Mouse (Mus musculus): ENCODE results near the gene Zcchc7. TPM values are rescaled to one million over a fixed set of nuclear protein-coding genes. Genes with fewer than 3 reads are reported as not detected.
A peak's percentile ranks its signal among the peaks of the same experiment; 100 is the strongest.
"Not testable (repeated sequence)": the region's sequence is repeated elsewhere in the genome, so short reads cannot be mapped to it uniquely, and the experiment has no call there.

Gene Zcchc7
- polyA plus RNA-seq, 1 experiment from 2014 or later, result 37.9 TPM

DNA sequence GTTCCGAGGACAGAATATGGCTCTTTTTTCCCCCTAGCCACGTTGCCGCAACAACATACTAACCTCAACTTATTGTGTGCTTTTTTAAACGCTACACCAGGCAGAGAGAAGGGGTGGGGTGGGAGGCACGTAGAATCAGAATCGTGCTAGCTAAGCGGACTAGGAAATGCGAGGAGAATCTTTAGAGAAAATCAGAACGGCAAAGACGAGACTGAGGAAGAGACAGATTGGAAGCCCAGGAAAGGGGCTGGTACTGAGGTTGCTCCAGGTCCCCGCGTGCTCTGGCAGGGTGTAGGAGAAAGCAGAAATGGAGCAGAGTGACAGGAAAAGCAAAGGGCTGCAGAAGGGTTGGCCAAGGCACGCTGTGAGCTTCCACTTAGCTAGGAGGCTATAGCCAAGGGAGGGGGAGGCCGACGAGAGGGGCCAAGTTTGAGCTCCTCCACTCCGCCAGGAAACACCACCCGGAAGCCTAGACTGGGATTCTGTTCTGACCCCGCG lies 42.1 kb upstream of the Zcchc7 start:
- ATAC-seq (ENCODE audit: low FRiP score), result no peak
- peaks cover 90% of the 10 kb centered on the region for H3K27me3 ChIP-seq (replicated peaks)
- H3K9me3 ChIP-seq (replicated peaks), result no peaks in the 10 kb centered on the region
- H3K4me3 ChIP-seq (replicated peaks), result no peak overlapping the region
- H3K27ac ChIP-seq (replicated peaks), result no peak overlapping the region
- no peaks in the 10 kb centered on the region for H3K36me3 ChIP-seq
- no peak overlapping the region for H3K9ac ChIP-seq (replicated peaks)
- peaks cover 15% of the 10 kb centered on the region for H3K4me1 ChIP-seq
- 1% methylated on average over 19 of the region's 19 CpGs for WGBS
- H3K4me2 ChIP-seq, result no peak overlapping the region

- under 1% methylated on average over 27 of the region's 27 CpGs for WGBS
- no peaks in the 10 kb centered on the region for H3K36me3 ChIP-seq
- no peak for ATAC-seq (ENCODE audit: low FRiP score)
- H3K9me3 ChIP-seq (replicated peaks), result no peaks in the 10 kb centered on the region
- H3K27me3 ChIP-seq (replicated peaks), result peaks cover 88% of the 10 kb centered on the region
- H3K27ac ChIP-seq (replicated peaks), result no peak overlapping the region
- peaks cover 15% of the 10 kb centered on the region for H3K4me1 ChIP-seq
- no peak overlapping the region for H3K9ac ChIP-seq (replicated peaks)
- H3K4me3 ChIP-seq (replicated peaks), result no peak overlapping the region
- no peak overlapping the region for H3K4me2 ChIP-seq
These were observed 41.5 kb upstream of the Zcchc7 start for GRCm38 (mm10) chr4:44714111-44714621.

DNA sequence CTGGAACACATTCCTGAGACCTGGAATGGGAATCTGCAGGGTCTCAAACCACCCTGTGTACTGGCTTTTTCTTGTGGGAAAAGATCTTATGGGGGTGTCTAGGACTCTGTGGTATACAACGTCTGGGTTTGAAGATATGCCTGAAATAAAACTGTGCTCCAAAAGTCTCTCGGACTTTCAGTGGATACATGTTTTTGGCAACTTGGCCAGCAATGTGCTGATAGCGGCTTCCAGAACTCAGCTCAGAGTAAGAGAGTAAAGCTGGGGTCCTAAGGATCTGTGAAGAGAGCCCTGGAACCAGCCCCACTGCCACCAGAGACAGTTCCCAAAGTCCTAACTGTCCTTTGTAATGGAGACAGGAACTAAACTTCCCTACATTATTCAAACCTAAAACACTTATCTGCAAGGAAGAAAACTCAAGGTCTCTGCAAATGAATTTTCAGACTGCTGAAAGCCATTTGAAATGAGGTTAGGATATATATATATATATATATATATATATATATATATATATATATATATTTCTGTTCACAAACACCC lies 40.0 kb upstream of the Zcchc7 start:
- H3K27me3 ChIP-seq (replicated peaks), result peaks cover 84% of the 10 kb centered on the region
- no peak for ATAC-seq (ENCODE audit: low FRiP score)
- no peaks in the 10 kb centered on the region for H3K9me3 ChIP-seq (replicated peaks)
- 11% methylated on average over 3 of the region's 3 CpGs for WGBS
- no peak overlapping the region for H3K4me2 ChIP-seq
- H3K36me3 ChIP-seq, result no peaks in the 10 kb centered on the region
- peaks cover 13% of the 10 kb centered on the region for H3K4me1 ChIP-seq
- H3K4me3 ChIP-seq (replicated peaks), result no peak overlapping the region
- H3K9ac ChIP-seq (replicated peaks), result no peak overlapping the region
- H3K27ac ChIP-seq (replicated peaks), result no peak overlapping the region

GRCm38 (mm10) chr4:44716391-44716790 lies 39.3 kb upstream of the Zcchc7 start:
- Histone ChIP-seq H3K9me3 (replicated peaks) (no peaks in the 10 kb centered on the region), H3K4me1 (peaks cover 11% of the 10 kb centered on the region), H3K27ac (replicated peaks) (no peak overlapping the region), H3K4me2 (no peak overlapping the region), H3K27me3 (replicated peaks) (peaks cover 77% of the 10 kb centered on the region), H3K36me3 (no peaks in the 10 kb centered on the region), H3K9ac (replicated peaks) (no peak overlapping the region), H3K4me3 (replicated peaks) (no peak overlapping the region)
- ATAC-seq (ENCODE audit: low FRiP score), result no peak
- 4% methylated on average over 10 of the region's 10 CpGs for WGBS

- WGBS, result 80% methylated on average over 3 of the region's 3 CpGs
- Histone ChIP-seq H3K27me3 (replicated peaks) (peaks cover 68% of the 10 kb centered on the region), H3K4me2 (no peak overlapping the region)
These were observed 38.0 kb upstream of the Zcchc7 start for GRCm38 (mm10) chr4:44717676-44718075.

GRCm38 (mm10) chr4:44720046-44720445 lies 35.6 kb upstream of the Zcchc7 start:
- H3K27me3 ChIP-seq (replicated peaks), result peaks cover 44% of the 10 kb centered on the region
- no peaks in the 10 kb centered on the region for H3K36me3 ChIP-seq
- H3K4me1 ChIP-seq, result no peaks in the 10 kb centered on the region
- H3K4me2 ChIP-seq, result no peak overlapping the region
- no peaks in the 10 kb centered on the region for H3K9me3 ChIP-seq (replicated peaks)
- H3K27ac ChIP-seq (replicated peaks), result no peak overlapping the region
- no peak overlapping the region for H3K4me3 ChIP-seq (replicated peaks)
- H3K9ac ChIP-seq (replicated peaks), result no peak overlapping the region
- 85% methylated on average over 8 of the region's 8 CpGs for WGBS
- ATAC-seq (ENCODE audit: low FRiP score), result no peak

More at GRCm38 (mm10) chr4:44717676-44718075, 38.0 kb upstream of the Zcchc7 start:
- Histone ChIP-seq H3K4me1 (peaks cover 6% of the 10 kb centered on the region), H3K9ac (replicated peaks) (no peak overlapping the region), H3K36me3 (no peaks in the 10 kb centered on the region), H3K27ac (replicated peaks) (no peak overlapping the region), H3K4me3 (replicated peaks) (no peak overlapping the region), H3K9me3 (replicated peaks) (no peaks in the 10 kb centered on the region)
- ATAC-seq (ENCODE audit: low FRiP score), result no peak

- no peaks in the 10 kb centered on the region for H3K9me3 ChIP-seq (replicated peaks)
- H3K4me1 ChIP-seq, result no peaks in the 10 kb centered on the region
- no peak overlapping the region for H3K4me3 ChIP-seq (replicated peaks)
- H3K9ac ChIP-seq (replicated peaks), result no peak overlapping the region
- WGBS, result 85% methylated on average over 4 of the region's 4 CpGs
- no peak overlapping the region for H3K27ac ChIP-seq (replicated peaks)
- H3K4me2 ChIP-seq, result no peak overlapping the region
- no peaks in the 10 kb centered on the region for H3K36me3 ChIP-seq
- no peak for ATAC-seq (ENCODE audit: low FRiP score)
- H3K27me3 ChIP-seq (replicated peaks), result peaks cover 36% of the 10 kb centered on the region
These were observed 34.4 kb upstream of the Zcchc7 start for GRCm38 (mm10) chr4:44721237-44721636.

- no peaks in the 10 kb centered on the region for H3K4me1 ChIP-seq
- ATAC-seq (ENCODE audit: low FRiP score), result no peak
- no peaks in the 10 kb centered on the region for H3K27me3 ChIP-seq (replicated peaks)
- H3K4me2 ChIP-seq, result no peak overlapping the region
- no peaks in the 10 kb centered on the region for H3K36me3 ChIP-seq
- H3K9ac ChIP-seq (replicated peaks), result no peak overlapping the region
- no peak overlapping the region for H3K4me3 ChIP-seq (replicated peaks)
- H3K27ac ChIP-seq (replicated peaks), result no peak overlapping the region
- H3K9me3 ChIP-seq (replicated peaks), result no peaks in the 10 kb centered on the region
- WGBS, result 84% methylated on average over 1 of the region's 1 CpGs
These were observed 15.2 kb upstream of the Zcchc7 start for GRCm38 (mm10) chr4:44740471-44740870.

- peaks cover 16% of the 10 kb centered on the region for H3K4me1 ChIP-seq
- H3K27me3 ChIP-seq (replicated peaks), result no peaks in the 10 kb centered on the region
- H3K4me3 ChIP-seq (replicated peaks), result peak overlapping the region; percentile 100
- no peaks in the 10 kb centered on the region for H3K36me3 ChIP-seq
- peak overlapping the region; percentile 97 for H3K9ac ChIP-seq (replicated peaks)
- peak; percentile 99 for ATAC-seq (ENCODE audit: low FRiP score)
- peak overlapping the region; percentile 73 for H3K4me2 ChIP-seq
- H3K27ac ChIP-seq (replicated peaks), result peak overlapping the region; percentile 94
- no peaks in the 10 kb centered on the region for H3K9me3 ChIP-seq (replicated peaks)
- under 1% methylated on average over 60 of the region's 60 CpGs for WGBS
These were observed 666 bp downstream of the Zcchc7 start for GRCm38 (mm10) chr4:44756134-44756951.

DNA sequence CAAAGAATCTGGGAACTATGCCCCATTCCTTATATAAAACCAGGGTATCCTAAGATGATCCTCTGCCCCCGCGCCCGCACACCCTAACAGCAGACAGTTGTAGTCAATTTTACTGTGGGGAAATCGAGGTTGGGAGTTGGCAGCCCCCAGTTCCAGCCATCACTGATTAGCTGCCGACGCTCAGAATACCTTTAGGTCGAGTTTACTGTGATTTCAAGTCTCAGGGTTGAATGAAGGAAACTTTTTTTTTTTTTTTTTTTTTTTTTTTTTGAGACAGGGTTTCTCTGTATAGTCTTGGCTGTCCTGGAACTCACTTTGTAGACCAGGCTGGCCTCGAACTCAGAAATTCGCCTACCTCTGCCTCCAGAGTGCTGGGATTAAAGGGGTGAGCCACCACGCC lies 1.5 kb downstream of the Zcchc7 start:
- H3K36me3 ChIP-seq; ATAC-seq (ENCODE audit: low FRiP score); H3K27me3 ChIP-seq (replicated peaks); H3K9me3 ChIP-seq (replicated peaks): not testable (repeated sequence)
- 10% methylated on average over 10 of the region's 10 CpGs for WGBS
- H3K4me1 ChIP-seq, result peaks cover 16% of the 10 kb centered on the region
- peak overlapping the region; percentile 97 for H3K9ac ChIP-seq (replicated peaks)
- peak overlapping the region; percentile 100 for H3K4me3 ChIP-seq (replicated peaks)
- H3K27ac ChIP-seq (replicated peaks), result peak overlapping the region; percentile 94
- H3K4me2 ChIP-seq, result peak overlapping the region; percentile 73

DNA sequence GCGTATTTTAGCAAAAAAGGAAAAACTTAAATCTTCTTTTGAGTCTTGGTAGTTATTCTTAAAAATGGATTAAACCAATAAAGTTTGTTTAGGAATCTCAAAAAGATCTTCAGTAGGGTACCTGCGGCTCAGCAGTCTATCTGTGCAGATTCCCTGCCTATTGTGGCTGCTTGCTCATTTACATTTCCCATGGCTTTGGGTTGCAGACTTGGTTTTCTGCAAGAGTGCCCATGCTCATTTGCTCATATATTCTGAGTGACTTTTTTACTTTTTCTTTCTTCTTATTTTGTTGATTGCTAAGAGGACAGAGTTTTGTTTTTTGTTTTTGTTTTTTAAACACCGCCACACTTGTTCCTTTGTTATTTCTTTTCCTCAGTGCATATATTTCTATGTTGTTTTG lies 19.2 kb downstream of the Zcchc7 start:
- H3K4me1 ChIP-seq, result no peaks in the 10 kb centered on the region
- H3K36me3 ChIP-seq, result no peaks in the 10 kb centered on the region
- no peak overlapping the region for H3K4me2 ChIP-seq
- no peak overlapping the region for H3K27ac ChIP-seq (replicated peaks)
- H3K27me3 ChIP-seq (replicated peaks), result no peaks in the 10 kb centered on the region
- H3K9me3 ChIP-seq (replicated peaks), result no peaks in the 10 kb centered on the region
- ATAC-seq (ENCODE audit: low FRiP score), result no peak
- 70% methylated on average over 3 of the region's 3 CpGs for WGBS
- no peak overlapping the region for H3K4me3 ChIP-seq (replicated peaks)
- H3K9ac ChIP-seq (replicated peaks), result no peak overlapping the region

DNA sequence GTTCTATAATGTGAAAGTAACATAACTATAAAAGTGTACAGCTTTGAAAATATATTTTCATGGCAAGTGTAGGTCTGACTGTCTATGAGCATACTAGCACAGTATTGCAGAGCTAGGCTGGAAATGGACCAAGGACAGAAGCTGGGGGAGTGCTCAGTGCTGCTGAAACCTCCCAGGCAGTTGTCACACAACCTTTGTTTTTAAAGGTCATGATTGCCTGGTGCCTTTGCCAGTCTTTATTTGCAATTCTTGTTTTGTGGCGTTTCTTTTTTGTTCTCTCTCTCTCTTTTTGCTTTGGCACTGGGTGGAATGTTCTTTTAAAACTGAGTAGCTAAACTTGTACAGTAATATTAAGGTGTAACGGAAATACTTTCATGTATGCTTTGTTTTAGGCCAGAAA lies 21.0 kb downstream of the Zcchc7 start:
- Histone ChIP-seq H3K4me1 (no peaks in the 10 kb centered on the region), H3K4me3 (replicated peaks) (no peak overlapping the region), H3K36me3 (no peaks in the 10 kb centered on the region), H3K27ac (replicated peaks) (no peak overlapping the region), H3K27me3 (replicated peaks) (no peaks in the 10 kb centered on the region), H3K4me2 (no peak overlapping the region), H3K9me3 (replicated peaks) (no peaks in the 10 kb centered on the region), H3K9ac (replicated peaks) (no peak overlapping the region)
- WGBS, result 51% methylated on average over 2 of the region's 2 CpGs
- ATAC-seq (ENCODE audit: low FRiP score), result no peak
